30 mouse cellular contexts compared by ENCODE assay signal in the genomic region with DNA sequence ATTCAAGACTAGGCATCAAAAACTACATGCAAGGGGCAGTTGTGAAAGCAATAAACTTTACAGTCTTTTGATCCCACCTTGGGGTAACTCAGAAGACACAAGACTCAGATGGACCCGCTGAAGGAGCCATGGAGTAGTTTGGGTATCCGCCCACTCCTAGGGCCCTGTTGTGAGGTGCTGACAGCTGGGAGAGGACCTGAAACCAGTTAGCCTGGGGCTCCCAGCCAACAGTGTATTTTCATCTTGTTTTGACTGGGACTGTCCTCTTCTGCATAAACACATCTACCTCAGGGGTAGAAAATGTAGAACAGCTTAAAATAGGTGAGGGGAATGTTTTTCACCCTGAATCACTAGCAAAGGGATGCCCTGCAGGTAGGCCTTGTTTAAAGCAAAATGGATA. TPM values are rescaled to one million over a fixed set of nuclear protein-coding genes. Genes with fewer than 3 reads are reported as not detected.
A peak's percentile ranks its signal among the peaks of the same experiment; 100 is the strongest.
DNase-seq lines count a peak whose midpoint lies in the region; ATAC-seq and TF ChIP-seq lines count a peak whose summit lies in the region.
"Had no signal": no experiment of that assay in that cellular context is flagged by ENCODE, and none has a peak within 500 bp of the region (broad histone marks: within the 10 kb centered on the region; RNA-seq: fewer than 3 reads in every experiment).

No protein-coding gene starts in this region.

- H3K27me3 ChIP-seq in heart, embryonic 13.5 days (replicated peaks) = peaks cover 7% of the 10 kb centered on the region
- 0 out of 2 replicates have a peak, but pooled peaks cover 2% of the 10 kb centered on the region for H3K27me3 ChIP-seq in heart, embryonic 11.5 days (ENCODE audit: control insufficient read depth, insufficient read depth, low read length)
- no peaks in the 10 kb centered on the region for H3K27me3 ChIP-seq in heart, embryonic 15.5 days
- H3K27me3 ChIP-seq in kidney, embryonic 15.5 days = peaks cover 69% of the 10 kb centered on the region

- no peaks in the 10 kb centered on the region for H3K9me3 ChIP-seq in heart, embryonic 13.5 days
- no peaks in the 10 kb centered on the region for H3K9me3 ChIP-seq in heart, embryonic 11.5 days (replicated peaks; ENCODE audit: control insufficient read depth, low read length)
- H3K9me3 ChIP-seq in heart, embryonic 15.5 days (replicated peaks) = no peaks in the 10 kb centered on the region
- no peaks in the 10 kb centered on the region for H3K9me3 ChIP-seq in kidney, embryonic 15.5 days (replicated peaks)
- H3K9me3 ChIP-seq: embryonic facial prominence, embryonic 12.5 days; hindbrain, embryonic 10.5 days; limb, embryonic 10.5 days; limb, embryonic 15.5 days; liver, embryonic 13.5 days; megakaryocyte, embryonic 14.5 days; midbrain, embryonic 13.5 days; neural tube, embryonic 13.5 days; stomach, embryonic 15.5 days had no signal

- no peak overlapping the region for H3K4me2 ChIP-seq in heart, embryonic 13.5 days
- H3K4me2 ChIP-seq in heart, embryonic 11.5 days = no peak overlapping the region
- H3K4me2 ChIP-seq in heart, embryonic 15.5 days = no peak overlapping the region
- H3K4me2 ChIP-seq in kidney, embryonic 15.5 days = no peak overlapping the region
- H3K4me2 ChIP-seq: embryonic facial prominence, embryonic 12.5 days; limb, embryonic 15.5 days; liver, embryonic 13.5 days; midbrain, embryonic 13.5 days; neural tube, embryonic 13.5 days; stomach, embryonic 15.5 days had no signal

- H3K4me3 ChIP-seq in gastrocnemius, adult 2 months = no peak overlapping the region
- H3K4me3 ChIP-seq in heart, embryonic 13.5 days = no peak overlapping the region
- H3K4me3 ChIP-seq in heart, embryonic 11.5 days (ENCODE audit: low read depth, low read length) = no peak overlapping the region
- no peak overlapping the region for H3K4me3 ChIP-seq in heart, embryonic 15.5 days
- H3K4me3 ChIP-seq in kidney, embryonic 15.5 days (replicated peaks) = no peak overlapping the region
- H3K4me3 ChIP-seq: embryonic facial prominence, embryonic 12.5 days; hindbrain, embryonic 10.5 days; layer of hippocampus, adult 2 months; limb, embryonic 10.5 days; limb, embryonic 15.5 days; liver, embryonic 13.5 days; megakaryocyte, embryonic 14.5 days; midbrain, embryonic 13.5 days; neural tube, embryonic 13.5 days; stomach, embryonic 15.5 days had no signal

- TF ChIP-seq CTCF in gastrocnemius, adult 2 months (IDR thresholded peaks at IDR 0.05) = no peak

- H3K4me1 ChIP-seq in heart, embryonic 13.5 days = peaks cover 30% of the 10 kb centered on the region
- H3K4me1 ChIP-seq in heart, embryonic 11.5 days (ENCODE audit: control insufficient read depth, insufficient read depth, low read length) = 0 out of 2 replicates have a peak, but pooled peaks cover 5% of the 10 kb centered on the region
- peaks cover 13% of the 10 kb centered on the region for H3K4me1 ChIP-seq in heart, embryonic 15.5 days (replicated peaks)
- peaks cover 6% of the 10 kb centered on the region; the same call in 1 of the 2 replicates for H3K4me1 ChIP-seq in kidney, embryonic 15.5 days
- H3K4me1 ChIP-seq: embryonic facial prominence, embryonic 12.5 days; hindbrain, embryonic 10.5 days; limb, embryonic 10.5 days; limb, embryonic 15.5 days; liver, embryonic 13.5 days; midbrain, embryonic 13.5 days; neural tube, embryonic 13.5 days; stomach, embryonic 15.5 days had no signal

- WGBS in heart, embryonic 13.5 days = 41% methylated on average over 2 of the region's 2 CpGs
- WGBS in heart, embryonic 11.5 days (ENCODE audit: insufficient replicate concordance) = 57% methylated on average over 2 of the region's 2 CpGs
- WGBS in heart, embryonic 15.5 days = 26% methylated on average over 2 of the region's 2 CpGs
- WGBS in kidney, embryonic 15.5 days = 60% methylated on average over 2 of the region's 2 CpGs

- H3K36me3 ChIP-seq in heart, embryonic 13.5 days = no peaks in the 10 kb centered on the region
- H3K36me3 ChIP-seq in heart, embryonic 11.5 days (ENCODE audit: control insufficient read depth, insufficient read depth, low read length) = no peaks in the 10 kb centered on the region
- no peaks in the 10 kb centered on the region for H3K36me3 ChIP-seq in heart, embryonic 15.5 days
- H3K36me3 ChIP-seq in kidney, embryonic 15.5 days = no peaks in the 10 kb centered on the region
- H3K36me3 ChIP-seq: embryonic facial prominence, embryonic 12.5 days; hindbrain, embryonic 10.5 days; limb, embryonic 10.5 days; limb, embryonic 15.5 days; liver, embryonic 13.5 days; midbrain, embryonic 13.5 days; neural tube, embryonic 13.5 days; stomach, embryonic 15.5 days had no signal

- peak; percentile 74 for DNase-seq in gastrocnemius, adult 2 months
- no peak for DNase-seq in gastrocnemius, postnatal 4 days (ENCODE audit: low spot score in 2 of 2)
- DNase-seq in skeletal muscle tissue, adult 2 months (ENCODE audit: low read depth, low spot score) = peak; percentile 62
- no peak for DNase-seq in spleen, postnatal 36 days (ENCODE audit: low spot score in 2 of 2)
- DNase-seq: adrenal gland, postnatal 14 days; cerebellum, adult 11-12 months; cerebellum, adult 9-11 months; embryo, embryonic 11 days; kidney, adult 18-20 months; kidney, postnatal 36 days; liver, embryonic 13.5 days; lung, adult 18-20 months; lung, postnatal 4 days; right cerebral cortex, postnatal 4 days had no signal

- no peak overlapping the region for H3K9ac ChIP-seq in heart, embryonic 13.5 days
- H3K9ac ChIP-seq in heart, embryonic 11.5 days (ENCODE audit: low read depth, low read length) = no peak overlapping the region
- no peak overlapping the region for H3K9ac ChIP-seq in heart, embryonic 15.5 days
- H3K9ac ChIP-seq in kidney, embryonic 15.5 days = no peak overlapping the region
- H3K9ac ChIP-seq: embryonic facial prominence, embryonic 12.5 days; limb, embryonic 15.5 days; liver, embryonic 13.5 days; midbrain, embryonic 13.5 days; neural tube, embryonic 13.5 days; stomach, embryonic 15.5 days had no signal

- intact Hi-C loops in gastrocnemius, adult 2 months (cut with DNase I) = loop anchor here (5.0 kb wide), 1 partner anchor 41 kb away; no protein-coding TSS in a partner anchor

- ATAC-seq in heart, embryonic 13.5 days (ENCODE audit: extremely low read depth, insufficient number of reproducible peaks, low FRiP score, low TSS enrichment) = no peak
- ATAC-seq in heart, embryonic 11.5 days (replicated peaks; ENCODE audit: insufficient number of reproducible peaks, low FRiP score, low TSS enrichment) = no peak
- ATAC-seq in heart, embryonic 15.5 days (replicated peaks; ENCODE audit: insufficient number of reproducible peaks, insufficient read depth, low FRiP score, low read depth) = 0 out of 2 replicates have a peak, but pooled peaks have one; percentile 62
- ATAC-seq in kidney, embryonic 15.5 days (replicated peaks; ENCODE audit: low FRiP score) = no peak
- ATAC-seq: forebrain, embryonic 14.5 days; hindbrain, embryonic 16.5 days; lung, postnatal 0 days; midbrain, embryonic 13.5 days had no signal

- peak overlapping the region; percentile 89 for H3K27ac ChIP-seq in gastrocnemius, adult 2 months
- H3K27ac ChIP-seq in heart, embryonic 13.5 days (replicated peaks) = peak overlapping the region; percentile 48
- no peak overlapping the region for H3K27ac ChIP-seq in heart, embryonic 11.5 days (ENCODE audit: low read depth, low read length)
- H3K27ac ChIP-seq in heart, embryonic 15.5 days = peak overlapping the region; percentile 42; the same call in 1 of the 2 replicates
- no peak overlapping the region for H3K27ac ChIP-seq in kidney, embryonic 15.5 days
- H3K27ac ChIP-seq: embryonic facial prominence, embryonic 12.5 days; hindbrain, embryonic 10.5 days; layer of hippocampus, adult 2 months; limb, embryonic 10.5 days; limb, embryonic 15.5 days; liver, embryonic 13.5 days; midbrain, embryonic 13.5 days; neural tube, embryonic 13.5 days; stomach, embryonic 15.5 days had no signal

RNA-seq across cellular contexts. Expression of a gene that starts 44.5 kb away (rescaled TPM):
- 100 to 1,000 TPM; 243 to 420 TPM for total RNA-seq in gastrocnemius, adult 2 months (2021)
- total RNA-seq in gastrocnemius, postnatal 4 days (2021) = 100 to 1,000 TPM in 1 of 2 experiments, 10 to 100 TPM in 1; 97.2 to 105 TPM
- polyA plus RNA-seq in heart, embryonic 13.5 days (2015; fragmentation: Nextera tagmentation; extraction: Ambion mirVana) = 163 and 212 TPM in 2 replicates
- 184 and 203 TPM in 2 replicates for polyA plus RNA-seq in heart, embryonic 11.5 days (2014; fragmentation: Nextera tagmentation; extraction: Ambion mirVana)
- 183 and 190 TPM in 2 replicates for polyA plus RNA-seq in heart, embryonic 15.5 days (2015; fragmentation: Nextera tagmentation; extraction: Ambion mirVana)
- 98.2 and 98.7 TPM in 2 replicates for polyA plus RNA-seq in kidney, embryonic 15.5 days (2015; fragmentation: Nextera tagmentation; extraction: Ambion mirVana)

Comparison
In these comparisons a context has a peak if more than half of its experiments do, and no peak if none do; other contexts are left out.
1. DNase-seq: peak in gastrocnemius, adult 2 months (single experiment) and skeletal muscle tissue, adult 2 months (single experiment); none in gastrocnemius, postnatal 4 days (0 of 2) and spleen, postnatal 36 days (0 of 2).
2. H3K27ac ChIP-seq: peak in gastrocnemius, adult 2 months (single experiment), heart, embryonic 13.5 days (single experiment) and heart, embryonic 15.5 days (single experiment); none in heart, embryonic 11.5 days (single experiment) and kidney, embryonic 15.5 days (single experiment).